Comparison of ENCODE assay signal across 10 mouse cellular contexts in genomic region chr1:131573721-131574120, GRCm38 (mm10). TPM values are rescaled to one million over a fixed set of nuclear protein-coding genes. Genes with fewer than 3 reads are reported as not detected.
DNase-seq lines count a peak whose midpoint lies in the region; ATAC-seq and TF ChIP-seq lines count a peak whose summit lies in the region.
"Had no signal": no experiment of that assay in that cellular context is flagged by ENCODE, and none has a peak within 500 bp of the region (broad histone marks: within the 10 kb centered on the region; RNA-seq: fewer than 3 reads in every experiment).

No protein-coding gene starts in this region.

- peak; percentile 34 for DNase-seq in adrenal gland, postnatal 10 days
- no peak for DNase-seq in adrenal gland, adult 8-10 months
- peak; percentile 56 for DNase-seq in lung, embryonic 14.5 days
- no peak for DNase-seq in lung, postnatal 36 days
- DNase-seq in R1 (ENCODE audit: low read depth, low spot score): peak; percentile 48
- peak; percentile 83 for DNase-seq in hindlimb bud, embryonic 11.5 days (ENCODE audit: extremely low spot score, low read depth, low spot score)
- DNase-seq in midbrain, postnatal 0 days (ENCODE audit: low spot score): peak; percentile 44
- no peak for DNase-seq in right cerebral cortex, postnatal 36 days (ENCODE audit: low spot score in 2 of 2)

- no peak for TF ChIP-seq CTCF in lung, embryonic 14.5 days (IDR thresholded peaks at IDR 0.05; ENCODE audit: low read depth)
- TF ChIP-seq CTCF in midbrain, postnatal 0 days (IDR thresholded peaks at IDR 0.05): no peak

- 89% methylated on average over 14 of the region's 14 CpGs for WGBS in lung, embryonic 14.5 days
- WGBS in midbrain, postnatal 0 days: 96% methylated on average over 14 of the region's 14 CpGs

- ATAC-seq in lung, embryonic 14.5 days (ENCODE audit: insufficient read depth): 0 out of 2 replicates have a peak, but pooled peaks have one; percentile 62
- no peak for ATAC-seq in midbrain, postnatal 0 days (ENCODE audit: low FRiP score)

- no peaks in the 10 kb centered on the region for H3K4me1 ChIP-seq in lung, embryonic 14.5 days (ENCODE audit: insufficient read depth)
- no peaks in the 10 kb centered on the region for H3K4me1 ChIP-seq in midbrain, postnatal 0 days (ENCODE audit: insufficient read depth, low read length)
- H3K4me1 ChIP-seq: hindbrain, embryonic 15.5 days had no signal

- H3K9me3 ChIP-seq in lung, embryonic 14.5 days (ENCODE audit: low read depth, low read length): no peaks in the 10 kb centered on the region
- H3K9me3 ChIP-seq in midbrain, postnatal 0 days (ENCODE audit: low read length): no peaks in the 10 kb centered on the region
- H3K9me3 ChIP-seq: hindbrain, embryonic 15.5 days had no signal

- H3K36me3 ChIP-seq in lung, embryonic 14.5 days (ENCODE audit: insufficient read depth): no peaks in the 10 kb centered on the region
- no peaks in the 10 kb centered on the region for H3K36me3 ChIP-seq in midbrain, postnatal 0 days (ENCODE audit: insufficient read depth, low read length)
- H3K36me3 ChIP-seq: hindbrain, embryonic 15.5 days had no signal

- H3K27me3 ChIP-seq in lung, embryonic 14.5 days (ENCODE audit: insufficient read depth, low read length): no peaks in the 10 kb centered on the region
- no peaks in the 10 kb centered on the region for H3K27me3 ChIP-seq in midbrain, postnatal 0 days (ENCODE audit: insufficient read depth, low read length)
- H3K27me3 ChIP-seq: hindbrain, embryonic 15.5 days had no signal

- no peak overlapping the region for H3K27ac ChIP-seq in lung, embryonic 14.5 days (ENCODE audit: low read depth)
- H3K27ac ChIP-seq in midbrain, postnatal 0 days (ENCODE audit: low read depth, low read length): no peak overlapping the region
- H3K27ac ChIP-seq: hindbrain, embryonic 15.5 days had no signal

- H3K4me3 ChIP-seq in lung, embryonic 14.5 days (ENCODE audit: low read depth, low read length): no peak overlapping the region
- no peak overlapping the region for H3K4me3 ChIP-seq in midbrain, postnatal 0 days (ENCODE audit: low read depth, low read length)
- H3K4me3 ChIP-seq: hindbrain, embryonic 15.5 days had no signal

- no peak overlapping the region for H3K4me2 ChIP-seq in lung, embryonic 14.5 days
- H3K4me2 ChIP-seq in midbrain, postnatal 0 days (ENCODE audit: low read depth, low read length, poor library complexity, severe bottlenecking): no peak overlapping the region
- H3K4me2 ChIP-seq: hindbrain, embryonic 15.5 days had no signal

- no peak overlapping the region for H3K9ac ChIP-seq in lung, embryonic 14.5 days
- no peak overlapping the region for H3K9ac ChIP-seq in midbrain, postnatal 0 days (replicated peaks; ENCODE audit: low read length, poor library complexity, severe bottlenecking)
- H3K9ac ChIP-seq: hindbrain, embryonic 15.5 days had no signal

RNA-seq across cellular contexts. Expression of gene Avpr1b, which starts 25.3 kb away (rescaled TPM):
- under 1 TPM; 0.12 to 0.15 TPM for total RNA-seq in adrenal gland, postnatal 10 days (2021)
- total RNA-seq in adrenal gland, adult 8-10 months (2022): not detected
- not detected in 2 replicates for polyA plus RNA-seq in lung, embryonic 14.5 days (2014; fragmentation: Nextera tagmentation; extraction: Ambion mirVana)
- total RNA-seq in midbrain, postnatal 0 days (2014; rRNA removed): not detected in 2 replicates
- polyA plus RNA-seq in midbrain, postnatal 0 days (2015; fragmentation: Nextera tagmentation; extraction: Ambion mirVana): not detected in 2 replicates
- polyA plus RNA-seq: C2C12; hindbrain, embryonic 15.5 days had no signal

RNA-seq across cellular contexts. Expression of gene Fam72a, which starts 46.0 kb away (rescaled TPM):
- total RNA-seq in adrenal gland, postnatal 10 days (2021): 1 to 10 TPM; 1.5 to 1.7 TPM
- total RNA-seq in adrenal gland, adult 8-10 months (2022): 1 to 10 TPM in 2 of 4 experiments, under 1 TPM in 2; 0.77 to 1.7 (median 1.1) TPM
- 2.7 and 3.4 TPM in 2 replicates for polyA plus RNA-seq in lung, embryonic 14.5 days (2014; fragmentation: Nextera tagmentation; extraction: Ambion mirVana)
- total RNA-seq in midbrain, postnatal 0 days (2014; rRNA removed): 0.42 and 0.60 TPM in 2 replicates
- polyA plus RNA-seq in midbrain, postnatal 0 days (2015; fragmentation: Nextera tagmentation; extraction: Ambion mirVana): 0.53 and 0.82 TPM in 2 replicates

RNA-seq across cellular contexts. Expression of gene Srgap2, which starts 46.6 kb away (rescaled TPM):
- total RNA-seq in adrenal gland, postnatal 10 days (2021): 10 to 100 TPM; 27.1 to 35.8 TPM
- 10 to 100 TPM; 23.5 to 40.0 (median 32.9) TPM for total RNA-seq in adrenal gland, adult 8-10 months (2022)
- 21.2 TPM in 2 replicates for polyA plus RNA-seq in lung, embryonic 14.5 days (2014; fragmentation: Nextera tagmentation; extraction: Ambion mirVana)
- 76.1 and 80.6 TPM in 2 replicates for total RNA-seq in midbrain, postnatal 0 days (2014; rRNA removed)
- 20.5 and 26.9 TPM in 2 replicates for polyA plus RNA-seq in midbrain, postnatal 0 days (2015; fragmentation: Nextera tagmentation; extraction: Ambion mirVana)

Comparison
In these comparisons a context has a peak if more than half of its experiments do, and no peak if none do; other contexts are left out.
1. DNase-seq: peak in adrenal gland, postnatal 10 days (single experiment), lung, embryonic 14.5 days (single experiment), R1 (single experiment), hindlimb bud, embryonic 11.5 days (single experiment) and midbrain, postnatal 0 days (single experiment); none in adrenal gland, adult 8-10 months (single experiment), lung, postnatal 36 days (single experiment) and right cerebral cortex, postnatal 36 days (0 of 2).